Mouse (Mus musculus) brain, embryonic 14.5 days (tissue): ENCODE measurements at regions not wholly inside any gene's neighbourhood (a gene's known extent, or its start where the extent isn't known, plus 50 kb on each side); places are given as distances from the start of the nearest gene placed in this dataset.

Experiments
- CTCF ChIP-seq: fragments of 200-500 bp; IDR thresholded peaks from 2 replicates; pipeline ENCODE4 v1.5.1; 2012; ENCODE audit warnings: inconsistent platforms, mild to moderate bottlenecking, moderate library complexity, borderline replicate concordance; ENCODE audit not compliant: insufficient read depth, insufficient read length; ENCODE audit errors: extremely low read depth
- POLR2A ChIP-seq: fragments of 200-500 bp; IDR thresholded peaks from 2 replicates; pipeline ENCODE4 v1.6.1; 2012; ENCODE audit warnings: mild to moderate bottlenecking, inconsistent platforms, borderline replicate concordance; ENCODE audit not compliant: poor library complexity, insufficient read depth, insufficient read length, severe bottlenecking; ENCODE audit errors: extremely low read depth

DNA sequence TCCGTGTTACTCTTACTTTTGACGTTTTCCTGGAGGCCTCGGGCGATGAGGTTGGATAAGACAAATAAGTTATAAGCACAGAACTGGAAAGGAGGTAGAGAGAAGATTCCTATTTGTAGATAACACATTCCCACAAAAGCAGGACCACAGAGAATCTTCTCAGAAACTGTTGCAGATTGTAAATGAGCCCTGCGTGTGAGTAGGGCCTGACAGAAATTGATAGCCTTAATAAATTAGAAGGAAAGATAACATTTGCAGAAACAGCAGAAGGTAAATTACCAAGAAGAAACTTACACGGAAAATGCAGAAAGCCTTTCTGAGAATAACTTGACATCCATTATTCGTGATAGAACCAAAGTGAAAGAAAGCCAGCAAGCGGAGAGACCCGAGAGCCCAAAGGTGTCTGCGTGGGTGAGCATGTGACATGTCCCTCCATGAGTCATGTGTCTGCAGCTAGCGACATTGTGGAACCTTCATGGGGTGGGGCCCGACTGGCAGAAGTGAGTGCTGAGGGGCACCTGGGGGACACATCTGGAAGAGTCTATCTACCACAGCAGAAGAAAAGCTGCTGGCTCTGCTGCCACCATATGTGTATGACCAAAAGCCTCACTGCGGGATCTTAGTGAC lies 52.5 kb upstream of the Adtrp start:
- TF ChIP-seq CTCF (no peak), POLR2A (no peak)
